Mouse (Mus musculus) kidney, embryonic 14.5 days (tissue): ENCODE measurements around the gene Myo5a. TPM values are rescaled to one million over a fixed set of nuclear protein-coding genes. Genes with fewer than 3 reads are reported as not detected.

Experiments
- ATAC-seq: fragments of 200-750 bp; cut with Nextera tagmentation; 2 replicates; pipeline ENCODE4 v1.8.0; 2017; ENCODE audit warnings: moderate number of reproducible peaks, mild to moderate bottlenecking, moderate TSS enrichment, moderate library complexity; ENCODE audit not compliant: low FRiP score, low TSS enrichment
- H3K27ac ChIP-seq: fragments of 300-500 bp; sonication (generic); 2 replicates; pipeline ENCODE4 v1.5.1; 2014; ENCODE audit warnings: low read depth, mild to moderate bottlenecking, low read length, moderate library complexity, mixed read lengths
- H3K27me3 ChIP-seq: fragments of 300-500 bp; sonication (generic); 2 replicates; pipeline ENCODE4 v1.6.1; 2014; ENCODE audit warnings: mild to moderate bottlenecking, low read length; ENCODE audit not compliant: control insufficient read depth, insufficient read depth
- H3K36me3 ChIP-seq: fragments of 300-500 bp; sonication (generic); 2 replicates; pipeline ENCODE4 v1.6.1; 2014; ENCODE audit warnings: low read length, mixed read lengths; ENCODE audit not compliant: control insufficient read depth, insufficient read depth
- H3K4me1 ChIP-seq: fragments of 300-500 bp; sonication (generic); 2 replicates; pipeline ENCODE4 v1.6.1; 2014; ENCODE audit warnings: low read length, mixed read lengths; ENCODE audit not compliant: control insufficient read depth, insufficient read depth
- H3K4me2 ChIP-seq: fragments of 300-500 bp; sonication (generic); replicated peaks from 2 replicates; pipeline ENCODE4 v1.6.1; 2014; ENCODE audit warnings: low read depth, mild to moderate bottlenecking, low read length
- H3K4me3 ChIP-seq: fragments of 300-500 bp; sonication (generic); 2 replicates; pipeline ENCODE4 v1.5.1; 2014; ENCODE audit warnings: mild to moderate bottlenecking, low read length
- H3K9ac ChIP-seq: fragments of 300-500 bp; sonication (generic); 2 replicates; pipeline ENCODE4 v1.6.1; 2014; ENCODE audit warnings: low read depth, mild to moderate bottlenecking, low read length, moderate library complexity
- H3K9me3 ChIP-seq: fragments of 300-500 bp; sonication (generic); 2 replicates; pipeline ENCODE4 v1.6.1; 2016; ENCODE audit warnings: low read length; ENCODE audit not compliant: control insufficient read depth
- WGBS: fragments of 180-500 bp; shearing (Covaris S2); extraction: QIAGEN DNeasy Blood & Tissue Kit; methylation state at CpG from one replicate; pipeline ENCODE4 v1.1.7; 2014; 5-methylcytosine and 5-hydroxymethylcytosine counted together
- polyA plus RNA-seq: library from polyadenylated mRNA; unstranded; fragments of >200 nt; fragmentation: Nextera tagmentation; extraction: Ambion mirVana; gene quantifications from 2 replicates; pipeline ENCODE4 v1.2.1, GENCODE M21; 2014

Myo5a gene
- polyA plus RNA-seq, 1 experiment from 2014 or later, result 23.5 TPM

DNA sequence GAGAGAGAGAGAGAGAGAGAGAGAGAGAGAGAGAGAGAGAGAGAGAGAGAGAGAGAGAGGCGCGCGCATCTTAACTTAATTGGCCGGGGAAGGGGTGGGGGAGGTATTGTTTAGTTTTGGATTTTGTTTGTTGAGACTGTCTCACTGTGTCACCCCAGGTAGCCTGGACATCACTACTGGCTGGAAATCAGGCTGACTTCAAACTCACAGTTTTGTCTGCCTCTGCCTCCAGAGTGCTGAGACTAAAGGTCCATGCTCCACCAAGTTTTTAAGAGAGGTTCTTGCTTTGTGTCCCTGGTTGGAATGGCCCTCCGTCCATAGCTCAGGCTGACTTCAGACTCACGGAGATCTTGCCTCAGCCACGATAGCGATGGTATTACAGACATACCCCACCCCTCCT lies 162.0 kb downstream of the Myo5a start:
- 31% methylated on average over 8 of the region's 8 CpGs for WGBS

DNA sequence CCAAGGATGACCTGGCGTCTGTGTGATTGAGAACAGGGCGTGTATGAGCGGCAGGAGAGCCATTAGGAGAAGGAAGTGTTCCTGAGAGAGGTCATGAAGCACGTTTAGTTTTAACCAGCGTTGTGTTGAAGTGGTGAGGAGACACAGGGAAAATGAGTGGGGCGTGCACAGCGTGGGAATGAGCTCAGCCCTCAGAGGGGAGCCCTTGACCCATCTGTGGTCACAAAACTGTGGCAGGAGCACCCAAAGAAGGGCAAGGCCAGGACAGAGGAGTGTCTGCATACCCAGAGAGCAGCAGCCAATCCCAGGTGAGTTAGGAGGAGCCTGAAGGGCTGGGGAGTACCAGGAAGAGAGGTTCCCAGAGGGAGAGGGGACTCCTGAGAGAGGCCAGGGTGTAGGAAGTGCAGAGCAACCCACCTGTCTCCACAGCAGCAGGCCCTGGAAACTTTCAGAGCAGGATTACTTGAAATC lies 163.5 kb downstream of the Myo5a start:
- peaks cover 8% of the 10 kb centered on the region for H3K27me3 ChIP-seq
- 0 out of 2 replicates have a peak overlapping the region, but pooled peaks have one; percentile 19 for H3K27ac ChIP-seq
- H3K36me3 ChIP-seq, result no peaks in the 10 kb centered on the region
- ATAC-seq, result no peak
- no peaks in the 10 kb centered on the region for H3K9me3 ChIP-seq
- 0 out of 2 replicates have a peak, but pooled peaks cover 4% of the 10 kb centered on the region for H3K4me1 ChIP-seq
- no peak overlapping the region for H3K4me2 ChIP-seq
- 31% methylated on average over 7 of the region's 7 CpGs for WGBS
- no peak overlapping the region for H3K4me3 ChIP-seq
- no peak overlapping the region for H3K9ac ChIP-seq

More for the DNA sequence above, 162.0 kb downstream of the Myo5a start:
- Histone ChIP-seq H3K4me3 (no peak overlapping the region), H3K36me3 (no peaks in the 10 kb centered on the region), H3K9ac (no peak overlapping the region), H3K27ac (no peak overlapping the region), H3K9me3 (no peaks in the 10 kb centered on the region), H3K4me2 (no peak overlapping the region), H3K4me1 (0 out of 2 replicates have a peak, but pooled peaks cover 4% of the 10 kb centered on the region), H3K27me3 (peaks cover 8% of the 10 kb centered on the region)
- ATAC-seq, result no peak

DNA sequence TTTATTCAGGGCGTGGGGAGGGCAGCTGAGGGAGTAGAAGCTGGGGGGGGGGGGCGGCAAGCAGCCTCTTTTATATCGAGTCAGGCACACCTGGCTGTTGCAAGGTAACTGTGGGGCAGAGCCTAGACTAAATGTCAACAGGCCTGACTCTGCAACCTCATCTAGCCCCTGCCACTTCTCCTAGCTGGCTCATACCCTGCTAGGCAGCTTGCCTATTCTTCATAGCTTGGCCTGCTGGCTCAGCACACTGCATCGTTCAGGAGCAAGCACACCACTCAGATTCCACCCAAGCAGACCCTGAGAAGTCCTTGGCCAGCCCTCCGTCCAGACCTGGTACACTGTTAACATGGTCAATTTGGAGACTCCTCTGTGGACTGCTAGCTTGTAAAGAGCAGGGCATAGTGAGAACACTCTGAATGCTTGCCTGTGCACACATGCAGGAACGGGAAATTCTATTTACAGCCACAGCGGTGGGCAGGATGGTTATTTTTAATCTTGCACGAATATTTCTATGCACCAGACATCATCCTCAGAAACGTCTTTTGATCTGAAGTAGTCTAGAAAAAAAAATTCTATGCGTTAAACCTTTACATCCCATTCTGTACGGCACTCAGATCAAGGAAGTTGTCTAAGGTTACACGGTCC lies 164.3 kb downstream of the Myo5a start:
- Histone ChIP-seq H3K27me3 (peaks cover 8% of the 10 kb centered on the region), H3K4me3 (no peak overlapping the region), H3K9ac (no peak overlapping the region), H3K9me3 (no peaks in the 10 kb centered on the region), H3K27ac (no peak overlapping the region), H3K36me3 (no peaks in the 10 kb centered on the region), H3K4me1 (0 out of 2 replicates have a peak, but pooled peaks cover 4% of the 10 kb centered on the region), H3K4me2 (no peak overlapping the region)
- WGBS, result 67% methylated on average over 12 of the region's 12 CpGs
- no peak for ATAC-seq

DNA sequence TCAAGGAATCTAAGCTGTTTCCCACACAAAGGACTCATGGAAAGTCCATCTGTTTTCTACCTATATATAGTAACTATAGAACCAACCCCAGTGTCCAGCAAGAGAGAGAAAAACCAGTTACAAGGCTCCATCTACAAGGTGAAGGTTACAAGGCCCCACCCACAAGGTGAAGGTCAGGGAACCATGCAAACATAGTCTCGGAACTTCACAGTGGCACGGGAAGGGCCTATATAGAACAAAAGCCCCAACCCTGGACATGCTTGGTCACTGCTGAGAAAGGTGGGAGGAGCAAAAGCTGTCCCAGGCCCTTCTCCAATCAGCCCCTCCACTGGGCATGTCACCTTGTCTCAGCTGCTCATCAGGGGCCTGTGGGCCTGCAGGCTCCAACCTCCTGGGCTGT lies 164.9 kb downstream of the Myo5a start:
- Histone ChIP-seq H3K4me3 (no peak overlapping the region), H3K36me3 (no peaks in the 10 kb centered on the region), H3K27me3 (peaks cover 8% of the 10 kb centered on the region), H3K4me2 (no peak overlapping the region), H3K27ac (no peak overlapping the region), H3K4me1 (0 out of 2 replicates have a peak, but pooled peaks cover 4% of the 10 kb centered on the region), H3K9me3 (no peaks in the 10 kb centered on the region), H3K9ac (no peak overlapping the region)
- no peak for ATAC-seq
- 45% methylated on average over 2 of the region's 2 CpGs for WGBS

DNA sequence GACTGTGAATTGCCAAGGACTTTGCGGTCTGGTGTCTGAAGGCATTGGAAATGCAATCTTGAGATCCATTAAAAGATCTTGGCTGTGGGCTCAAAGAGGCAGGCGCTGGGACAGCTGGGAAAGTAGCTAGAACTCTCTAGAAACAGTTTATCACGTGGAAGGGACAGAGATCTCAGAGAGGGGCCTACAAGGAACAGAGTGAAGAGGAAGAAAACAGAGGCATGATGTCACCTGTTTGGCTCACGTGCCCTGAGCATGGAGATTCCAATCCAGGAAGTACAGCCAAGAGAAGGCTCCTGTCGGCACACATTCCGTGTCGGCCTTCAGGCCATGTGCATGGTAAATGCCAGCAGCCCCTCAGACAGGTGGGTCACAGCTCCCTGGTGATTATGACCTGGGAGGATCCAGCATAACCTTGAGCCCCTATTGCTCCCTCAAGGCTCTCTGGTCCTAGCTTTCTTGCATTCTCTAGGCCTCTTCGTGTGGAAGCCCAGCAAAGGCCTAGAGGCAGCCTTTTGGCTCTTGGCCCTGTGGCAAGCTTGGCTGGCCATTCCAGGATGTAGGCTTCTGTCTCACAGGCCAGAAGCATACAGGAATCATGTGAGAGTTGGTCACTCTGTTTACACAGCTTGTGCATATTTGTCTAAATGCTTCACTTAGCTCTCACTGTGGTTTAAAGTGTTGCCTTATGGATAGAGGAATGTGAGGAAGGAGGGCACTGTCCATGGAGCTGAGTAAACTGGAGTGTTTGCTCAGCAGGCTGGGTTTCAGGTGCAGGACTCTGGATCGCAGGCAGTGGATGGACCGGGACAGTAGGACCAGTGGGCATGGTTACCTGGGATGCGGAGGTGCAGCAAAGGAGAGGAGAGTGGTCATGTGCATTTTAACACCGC lies 165.8 kb downstream of the Myo5a start:
- Histone ChIP-seq H3K36me3 (no peaks in the 10 kb centered on the region), H3K4me3 (no peak overlapping the region), H3K27me3 (peaks cover 7% of the 10 kb centered on the region), H3K27ac (no peak overlapping the region), H3K4me1 (0 out of 2 replicates have a peak, but pooled peaks cover 4% of the 10 kb centered on the region), H3K9me3 (no peaks in the 10 kb centered on the region), H3K4me2 (no peak overlapping the region), H3K9ac (no peak overlapping the region)
- ATAC-seq, result no peak
- WGBS, result 89% methylated on average over 12 of the region's 12 CpGs

DNA sequence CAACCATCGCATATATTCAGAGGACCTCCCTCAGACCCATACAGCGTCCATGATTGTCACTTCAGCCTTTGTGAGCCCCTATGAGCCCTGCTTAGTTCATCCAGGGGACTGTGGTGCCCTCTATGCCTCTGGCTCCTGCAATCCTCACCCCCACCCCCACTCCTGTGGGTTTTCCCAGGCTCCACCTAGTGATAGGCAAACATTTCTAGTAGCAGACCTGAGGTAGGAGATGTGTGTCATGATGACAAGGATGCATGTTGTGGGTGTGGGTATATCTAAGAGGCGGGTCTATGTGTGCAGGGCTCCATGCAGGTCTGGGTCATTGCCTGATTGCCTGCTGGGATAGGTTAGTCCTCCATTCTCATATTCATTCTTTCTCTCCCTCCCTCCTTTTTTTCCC lies 167.4 kb downstream of the Myo5a start:
- no peaks in the 10 kb centered on the region for H3K27me3 ChIP-seq
- H3K4me1 ChIP-seq, result no peaks in the 10 kb centered on the region
- no peak for ATAC-seq
- H3K9ac ChIP-seq, result no peak overlapping the region
- no peak overlapping the region for H3K27ac ChIP-seq
- no peaks in the 10 kb centered on the region for H3K9me3 ChIP-seq
- no peak overlapping the region for H3K4me2 ChIP-seq
- H3K36me3 ChIP-seq, result no peaks in the 10 kb centered on the region
- no peak overlapping the region for H3K4me3 ChIP-seq
- 90% methylated on average over 3 of the region's 3 CpGs for WGBS

DNA sequence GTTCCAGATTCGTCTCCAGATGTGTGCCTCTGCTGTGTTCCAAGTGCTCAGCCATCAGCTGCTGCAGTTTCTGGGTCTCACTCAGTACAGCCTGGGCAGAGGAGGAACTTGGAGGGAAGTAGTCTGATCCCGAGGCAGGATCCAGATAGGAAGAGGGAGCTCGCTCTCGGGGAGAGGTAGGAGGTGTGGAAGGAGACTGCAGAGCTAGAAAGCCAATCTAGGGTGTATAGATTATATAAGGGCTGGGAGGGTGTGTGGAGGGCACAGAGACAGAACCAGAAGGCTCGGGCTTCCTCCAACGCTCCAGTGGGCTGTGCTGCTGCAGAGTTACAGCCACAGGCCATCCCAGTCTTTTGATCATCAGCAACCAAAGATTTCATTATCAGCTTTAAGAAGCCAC lies 172.2 kb downstream of the Myo5a start:
- no peak overlapping the region for H3K4me2 ChIP-seq
- H3K9me3 ChIP-seq, result no peaks in the 10 kb centered on the region
- no peak for ATAC-seq
- no peak overlapping the region for H3K4me3 ChIP-seq
- H3K36me3 ChIP-seq, result no peaks in the 10 kb centered on the region
- H3K9ac ChIP-seq, result no peak overlapping the region
- WGBS, result 66% methylated on average over 6 of the region's 6 CpGs
- no peak overlapping the region for H3K27ac ChIP-seq
- H3K4me1 ChIP-seq, result no peaks in the 10 kb centered on the region
- H3K27me3 ChIP-seq, result no peaks in the 10 kb centered on the region

DNA sequence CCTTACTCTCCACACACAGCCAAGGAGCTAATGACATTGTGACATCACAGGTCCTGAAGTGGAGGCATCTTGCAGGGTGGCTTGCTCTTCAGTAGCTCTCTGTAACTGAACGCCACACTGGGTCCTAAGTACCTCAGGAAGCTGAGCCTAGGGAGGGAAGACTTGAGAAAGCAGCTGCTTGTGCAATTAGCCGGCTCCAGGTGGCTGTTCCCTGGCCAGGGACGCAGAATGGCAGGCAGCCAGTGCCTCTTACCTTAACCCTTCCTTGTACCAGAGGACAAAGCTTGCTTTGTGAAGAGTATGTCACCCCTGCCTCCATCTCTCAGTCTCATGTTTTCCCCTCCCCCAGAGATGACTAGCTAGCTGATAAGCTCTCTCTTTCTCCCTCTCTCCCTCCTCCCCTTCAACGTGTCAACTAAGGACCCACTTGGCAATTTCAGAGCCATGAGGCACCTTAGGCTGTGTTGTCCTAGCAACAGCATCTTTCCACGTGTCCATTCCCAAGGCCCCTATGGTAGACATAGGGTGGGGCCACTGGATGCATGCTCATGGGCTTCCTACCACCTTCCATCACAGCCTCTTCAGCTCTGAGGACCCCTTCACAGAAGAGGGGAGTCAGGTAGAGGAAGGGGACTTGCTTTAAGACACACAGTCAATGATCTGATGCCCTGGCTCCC lies 173.1 kb downstream of the Myo5a start:
- H3K27ac ChIP-seq, result no peak overlapping the region

More for the DNA sequence above, 173.1 kb downstream of the Myo5a start:
- Histone ChIP-seq H3K4me1 (no peaks in the 10 kb centered on the region), H3K9me3 (no peaks in the 10 kb centered on the region), H3K4me2 (no peak overlapping the region), H3K9ac (no peak overlapping the region), H3K36me3 (no peaks in the 10 kb centered on the region), H3K27me3 (no peaks in the 10 kb centered on the region), H3K4me3 (no peak overlapping the region)
- ATAC-seq, result peak; percentile 45; the same call in 1 of the 2 replicates
- 19% methylated on average over 5 of the region's 5 CpGs for WGBS
